Mouse (Mus musculus) embryonic fibroblast, embryonic 13.5 days (primary cell): ENCODE results near the gene Asic4. TPM values are rescaled to one million over a fixed set of nuclear protein-coding genes. Genes with fewer than 3 reads are reported as not detected.
A peak's percentile ranks its signal among the peaks of the same experiment; 100 is the strongest.

Experiments
- H3K27ac ChIP-seq: 2 replicates; pipeline ENCODE4 v1.5.1; 2012; ENCODE audit warnings: low read length, control low read depth, inconsistent platforms; ENCODE audit not compliant: insufficient read depth
- H3K4me1 ChIP-seq: 2 replicates; pipeline ENCODE4 v1.6.1; 2011; ENCODE audit warnings: low read length; ENCODE audit not compliant: control insufficient read depth, insufficient read depth
- H3K4me3 ChIP-seq: 2 replicates; pipeline ENCODE4 v1.5.1; 2011; ENCODE audit warnings: mild to moderate bottlenecking, control low read depth, low read length; ENCODE audit not compliant: insufficient read depth
- CTCF ChIP-seq: IDR thresholded peaks from 2 replicates; pipeline ENCODE4 v1.5.1; 2011; ENCODE audit warnings: mild to moderate bottlenecking, control low read depth, low read length, moderate library complexity, borderline replicate concordance; ENCODE audit not compliant: insufficient read depth
- POLR2A ChIP-seq: IDR thresholded peaks from 2 replicates; pipeline ENCODE4 v1.6.1; 2011; ENCODE audit warnings: low read depth, mild to moderate bottlenecking, control low read depth, low read length, moderate library complexity
- polyA plus RNA-seq: library from polyadenylated mRNA; stranded (reverse); fragments of >200 nt; gene quantifications from 2 replicates; pipeline ENCODE4 v1.2.4, GENCODE M21; 2011; ENCODE audit warnings: low read depth; ENCODE audit not compliant: missing spikeins, insufficient read length

The Asic4 gene
- polyA plus RNA-seq, 1 experiment, result not detected

DNA sequence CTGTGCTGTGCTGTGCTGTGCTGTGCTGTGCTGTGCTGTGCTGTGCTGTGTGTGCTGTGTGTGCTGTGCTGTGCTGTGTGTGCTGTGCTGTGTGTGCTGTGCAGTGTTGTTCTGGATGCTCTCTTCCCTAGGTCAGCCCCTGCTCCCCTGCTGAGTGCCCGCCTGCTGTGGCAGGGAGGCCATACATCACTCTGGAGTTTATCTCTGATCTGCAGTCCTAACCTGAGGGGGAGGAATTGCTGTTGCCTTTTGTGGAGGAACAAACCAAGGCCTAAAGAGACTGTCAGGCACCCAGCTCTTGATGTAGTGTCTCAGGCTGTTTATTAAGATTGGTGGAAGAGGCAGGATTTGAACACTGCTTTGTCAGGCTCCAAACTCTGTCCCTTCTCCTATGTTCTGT lies 12.4 kb downstream of the Asic4 start:
- no peak for TF ChIP-seq POLR2A
- no peak for TF ChIP-seq CTCF
- no peaks in the 10 kb centered on the region for H3K4me1 ChIP-seq
- H3K4me3 ChIP-seq, result no peak overlapping the region
- H3K27ac ChIP-seq, result no peak overlapping the region

DNA sequence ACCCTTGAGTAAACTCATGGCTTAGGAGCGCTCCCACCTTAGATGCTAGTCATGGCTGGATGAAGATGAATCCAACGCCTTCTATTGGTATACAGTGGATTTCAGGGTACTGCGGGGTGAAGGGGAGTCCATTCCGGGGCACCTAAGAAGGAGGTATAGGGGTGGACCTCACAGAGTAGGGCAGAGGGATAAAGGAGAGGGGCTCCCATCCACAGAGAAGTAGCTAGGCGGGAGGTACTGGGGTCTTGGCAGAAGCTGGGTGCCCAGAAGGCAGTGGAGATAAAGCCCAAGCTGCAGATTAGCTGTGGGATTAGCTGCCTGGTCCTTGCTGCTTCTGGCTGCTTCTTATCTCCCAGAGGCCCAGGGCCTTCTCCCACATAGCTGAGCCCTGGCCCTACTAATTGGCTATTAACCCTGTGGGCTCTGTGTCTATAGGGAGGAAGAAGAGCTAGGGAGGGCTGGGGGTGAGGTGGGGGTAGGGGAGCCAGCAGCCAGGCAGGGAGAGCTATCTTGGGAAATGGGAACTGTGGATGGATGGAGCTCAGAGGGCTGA lies 13.5 kb downstream of the Asic4 start:
- Histone ChIP-seq H3K27ac (no peak overlapping the region), H3K4me3 (no peak overlapping the region), H3K4me1 (no peaks in the 10 kb centered on the region)
- TF ChIP-seq CTCF, result no peak
- TF ChIP-seq POLR2A, result no peak

GRCm38 (mm10) chr1:75467215-75467927 lies 17.1 kb downstream of the Asic4 start:
- TF ChIP-seq POLR2A (no peak), CTCF (peak; percentile 49; the same call in 1 of the 2 replicates)
- Histone ChIP-seq H3K27ac (no peak overlapping the region), H3K4me3 (no peak overlapping the region), H3K4me1 (no peaks in the 10 kb centered on the region)

GRCm38 (mm10) chr1:75469287-75469825 lies 19.1 kb downstream of the Asic4 start:
- TF ChIP-seq POLR2A (no peak), CTCF (no peak)
- Histone ChIP-seq H3K4me1 (no peaks in the 10 kb centered on the region), H3K4me3 (no peak overlapping the region), H3K27ac (no peak overlapping the region)

DNA sequence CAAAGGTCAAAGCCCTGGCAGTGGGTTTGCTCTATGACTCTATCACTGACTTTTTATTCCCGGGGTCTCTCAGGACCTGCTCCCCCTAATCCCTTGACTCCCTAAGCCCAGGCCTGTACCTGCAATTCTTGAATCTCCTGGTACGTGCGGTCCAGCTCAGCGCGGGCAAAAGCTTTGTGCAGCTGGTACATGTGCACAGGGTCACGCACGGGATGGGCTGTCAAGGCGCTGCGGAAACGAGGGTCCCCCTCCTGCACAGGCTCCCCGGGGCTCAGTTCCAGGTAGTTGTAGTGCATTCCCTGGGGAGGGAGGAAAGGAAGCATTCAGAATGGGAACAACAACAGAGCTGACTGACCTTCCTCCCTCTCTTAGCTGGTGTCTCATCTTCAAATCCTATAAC lies 26.2 kb downstream of the Asic4 start:
- Histone ChIP-seq H3K27ac (no peak overlapping the region), H3K4me1 (peaks cover 5% of the 10 kb centered on the region), H3K4me3 (no peak overlapping the region)
- TF ChIP-seq CTCF (no peak), POLR2A (no peak)

GRCm38 (mm10) chr1:75477264-75477965 lies 27.2 kb downstream of the Asic4 start:
- Histone ChIP-seq H3K4me3 (peak overlapping the region; percentile 79), H3K4me1 (peaks cover 5% of the 10 kb centered on the region), H3K27ac (no peak overlapping the region)
- TF ChIP-seq POLR2A, result no peak
- TF ChIP-seq CTCF, result peak; percentile 91

DNA sequence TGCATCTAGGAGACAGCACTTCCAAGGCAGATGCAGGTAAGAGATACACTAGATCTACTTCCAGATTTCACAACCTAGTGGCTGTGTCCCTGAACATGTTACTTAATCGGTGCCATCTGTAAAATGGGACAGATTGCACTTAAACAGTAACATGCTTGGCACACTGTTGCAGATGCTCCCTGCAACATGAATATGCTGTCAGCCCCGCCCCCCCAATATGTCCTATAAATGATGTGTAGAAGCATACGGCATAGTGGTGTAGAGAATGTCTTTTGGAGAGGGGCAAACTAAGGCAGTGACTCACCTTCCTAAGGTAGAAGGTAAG lies 27.7 kb downstream of the Asic4 start:
- peak overlapping the region; percentile 79 for H3K4me3 ChIP-seq
- TF ChIP-seq POLR2A (no peak), CTCF (no peak)
- peaks cover 5% of the 10 kb centered on the region for H3K4me1 ChIP-seq
- H3K27ac ChIP-seq, result no peak overlapping the region

DNA sequence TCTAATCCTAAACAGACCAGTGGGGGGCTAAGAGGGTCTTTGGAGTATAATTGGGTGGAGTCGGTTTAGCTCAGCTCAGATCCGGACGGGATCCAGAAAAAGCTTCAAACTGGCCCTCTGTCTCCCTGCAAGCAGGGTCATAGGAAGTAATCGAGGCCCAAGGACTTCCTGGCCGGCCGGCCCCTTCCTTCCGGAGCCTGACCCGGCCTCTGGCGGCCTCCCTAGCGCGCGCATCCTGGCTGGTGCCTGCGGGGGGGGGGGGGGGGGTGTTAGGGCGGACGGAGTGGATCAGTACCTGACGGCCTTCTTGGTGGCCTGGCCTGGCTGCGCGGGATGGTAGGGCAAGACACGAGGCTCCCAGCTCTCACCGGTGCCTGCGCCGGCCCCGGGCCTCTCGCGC lies 28.3 kb downstream of the Asic4 start:
- Histone ChIP-seq H3K4me1 (peaks cover 5% of the 10 kb centered on the region), H3K4me3 (peak overlapping the region; percentile 79), H3K27ac (peak overlapping the region; percentile 84)
- TF ChIP-seq CTCF (no peak), POLR2A (no peak)

DNA sequence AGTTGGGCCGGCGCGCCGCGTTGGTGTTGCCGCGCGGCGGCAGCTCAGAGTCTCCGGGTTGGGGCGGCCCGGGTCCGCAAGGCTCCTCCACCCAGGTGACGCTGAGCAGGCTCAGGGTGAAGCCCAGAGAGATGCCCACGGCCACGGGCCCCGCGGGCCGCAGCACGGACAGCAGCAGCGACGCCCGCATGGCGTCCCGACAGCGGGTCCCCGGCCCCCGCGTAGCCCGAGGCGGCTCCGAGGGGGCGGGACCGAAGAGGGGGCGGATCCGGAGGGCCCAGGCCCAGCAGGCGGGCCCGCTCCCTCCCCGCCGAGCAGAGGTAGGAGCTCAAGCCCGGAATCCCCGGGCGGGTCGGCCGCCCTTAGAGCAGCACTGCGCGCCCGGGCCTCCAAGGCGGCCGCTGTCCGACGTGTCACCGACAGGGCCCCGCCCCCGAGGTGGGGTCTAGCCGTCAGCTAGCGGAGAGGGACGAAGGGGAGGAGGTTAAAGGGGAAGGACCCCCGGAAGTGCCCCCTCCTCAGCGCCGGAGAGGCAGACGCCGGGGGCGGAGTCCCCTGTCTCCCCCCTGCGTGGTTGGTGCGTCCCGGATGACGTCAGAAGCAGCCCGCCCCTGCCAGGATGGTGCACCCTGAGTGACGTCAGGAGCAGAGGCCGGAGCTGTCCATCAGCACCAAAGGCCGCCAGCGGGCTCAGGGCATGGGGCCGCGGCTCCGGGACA lies 28.8 kb downstream of the Asic4 start, which contains the start of the genes Chpf and Tmem198:
Chpf (minus strand) TSS at position 392 of the 719 bp plus-strand sequence.
Tmem198 (plus strand) TSS at position 617 of the 719 bp plus-strand sequence.
- H3K4me1 ChIP-seq, result peaks cover 5% of the 10 kb centered on the region
- H3K4me3 ChIP-seq, result peak within 1 kb of the TSS; percentile 79
- peak; percentile 74 for TF ChIP-seq POLR2A
- TF ChIP-seq CTCF, result no peak
- peak within 1 kb of the TSS; percentile 84 for H3K27ac ChIP-seq
